Mouse (Mus musculus): ENCODE measurements at regions not wholly inside any gene's neighbourhood (a gene's known extent, or its start where the extent isn't known, plus 50 kb on each side); places are given as distances from the start of the nearest gene placed in this dataset.

- Histone ChIP-seq H3K27ac (ENCODE audit: insufficient read depth, low read length) (0 out of 2 replicates have a peak overlapping the region, but pooled peaks have one; percentile 24), H3K4me1 (ENCODE audit: control insufficient read depth, insufficient read depth, low read length) (peaks cover 18% of the 10 kb centered on the region), H3K4me3 (replicated peaks; ENCODE audit: insufficient read depth, low read depth, low read length) (no peak overlapping the region), H3K27me3 (ENCODE audit: control insufficient read depth, insufficient read depth, low read length) (no peaks in the 10 kb centered on the region)
- WGBS, result 37% methylated on average over 5 of the region's 5 CpGs
- DNase-seq, result peak; percentile 15 to 29
- TF ChIP-seq POLR2A (IDR thresholded peaks at IDR 0.05; ENCODE audit: borderline replicate concordance, insufficient read depth, low read length), result no peak
- no peak for TF ChIP-seq CTCF (IDR thresholded peaks at IDR 0.05; ENCODE audit: borderline replicate concordance, insufficient read depth, low read depth, low read length)
Measured at GRCm38 (mm10) chr3:21934731-21935271, 141.7 kb upstream of the Tbl1xr1 start.

GRCm38 (mm10) chr3:21935571-21936261 lies 140.7 kb upstream of the Tbl1xr1 start:
- H3K27me3 ChIP-seq (ENCODE audit: control insufficient read depth, insufficient read depth, low read length), result no peaks in the 10 kb centered on the region
- under 1% methylated on average over 24 of the region's 24 CpGs for WGBS
- TF ChIP-seq POLR2A (IDR thresholded peaks at IDR 0.05; ENCODE audit: borderline replicate concordance, insufficient read depth, low read length) (peak; percentile 45; the same call in 1 of the 2 replicates), CTCF (IDR thresholded peaks at IDR 0.05; ENCODE audit: borderline replicate concordance, insufficient read depth, low read depth, low read length) (no peak)

GRCm38 (mm10) chr3:21936262-21936603 lies 140.2 kb upstream of the Tbl1xr1 start:
- peak overlapping the region; percentile 46 for H3K4me3 ChIP-seq (replicated peaks; ENCODE audit: insufficient read depth, low read depth, low read length)
- H3K27ac ChIP-seq (ENCODE audit: insufficient read depth, low read length), result no peak overlapping the region
- TF ChIP-seq POLR2A (IDR thresholded peaks at IDR 0.05; ENCODE audit: borderline replicate concordance, insufficient read depth, low read length), result no peak
- no peak for TF ChIP-seq CTCF (IDR thresholded peaks at IDR 0.05; ENCODE audit: borderline replicate concordance, insufficient read depth, low read depth, low read length)
- WGBS, result 9% methylated on average over 8 of the region's 8 CpGs
- H3K4me1 ChIP-seq (ENCODE audit: control insufficient read depth, insufficient read depth, low read length), result peaks cover 18% of the 10 kb centered on the region
- H3K27me3 ChIP-seq (ENCODE audit: control insufficient read depth, insufficient read depth, low read length), result no peaks in the 10 kb centered on the region
- no peak for DNase-seq

More at GRCm38 (mm10) chr3:21935571-21936261, 140.7 kb upstream of the Tbl1xr1 start:
- peak; percentile 93 to 95 for DNase-seq
- peaks cover 18% of the 10 kb centered on the region for H3K4me1 ChIP-seq (ENCODE audit: control insufficient read depth, insufficient read depth, low read length)
- H3K4me3 ChIP-seq (replicated peaks; ENCODE audit: insufficient read depth, low read depth, low read length), result peak overlapping the region; percentile 46
- H3K27ac ChIP-seq (ENCODE audit: insufficient read depth, low read length), result peak overlapping the region; percentile 70

GRCm38 (mm10) chr3:21936616-21937015 lies 139.8 kb upstream of the Tbl1xr1 start:
- 51% methylated on average over 8 of the region's 8 CpGs for WGBS
- no peaks in the 10 kb centered on the region for H3K27me3 ChIP-seq (ENCODE audit: control insufficient read depth, insufficient read depth, low read length)
- TF ChIP-seq CTCF (IDR thresholded peaks at IDR 0.05; ENCODE audit: borderline replicate concordance, insufficient read depth, low read depth, low read length), result no peak
- TF ChIP-seq POLR2A (IDR thresholded peaks at IDR 0.05; ENCODE audit: borderline replicate concordance, insufficient read depth, low read length), result no peak
- H3K4me1 ChIP-seq (ENCODE audit: control insufficient read depth, insufficient read depth, low read length), result peaks cover 18% of the 10 kb centered on the region
- DNase-seq, result no peak
- H3K4me3 ChIP-seq (replicated peaks; ENCODE audit: insufficient read depth, low read depth, low read length), result no peak overlapping the region
- H3K27ac ChIP-seq (ENCODE audit: insufficient read depth, low read length), result no peak overlapping the region

- Histone ChIP-seq H3K4me1 (ENCODE audit: control insufficient read depth, insufficient read depth, low read length) (peaks cover 18% of the 10 kb centered on the region), H3K27ac (ENCODE audit: insufficient read depth, low read length) (no peak overlapping the region), H3K27me3 (ENCODE audit: control insufficient read depth, insufficient read depth, low read length) (no peaks in the 10 kb centered on the region), H3K4me3 (replicated peaks; ENCODE audit: insufficient read depth, low read depth, low read length) (no peak overlapping the region)
- 65% methylated on average over 7 of the region's 7 CpGs for WGBS
- DNase-seq, result no peak
- TF ChIP-seq POLR2A (IDR thresholded peaks at IDR 0.05; ENCODE audit: borderline replicate concordance, insufficient read depth, low read length) (no peak), CTCF (IDR thresholded peaks at IDR 0.05; ENCODE audit: borderline replicate concordance, insufficient read depth, low read depth, low read length) (no peak)
Measured at GRCm38 (mm10) chr3:21937281-21938035, 139.0 kb upstream of the Tbl1xr1 start.

GRCm38 (mm10) chr3:21938071-21938848 lies 138.2 kb upstream of the Tbl1xr1 start:
- no peak overlapping the region for H3K27ac ChIP-seq (ENCODE audit: insufficient read depth, low read length)
- H3K4me1 ChIP-seq (ENCODE audit: control insufficient read depth, insufficient read depth, low read length), result peaks cover 18% of the 10 kb centered on the region
- no peak for TF ChIP-seq POLR2A (IDR thresholded peaks at IDR 0.05; ENCODE audit: borderline replicate concordance, insufficient read depth, low read length)
- no peak for TF ChIP-seq CTCF (IDR thresholded peaks at IDR 0.05; ENCODE audit: borderline replicate concordance, insufficient read depth, low read depth, low read length)
- DNase-seq, result peak; percentile 73 to 89
- H3K27me3 ChIP-seq (ENCODE audit: control insufficient read depth, insufficient read depth, low read length), result no peaks in the 10 kb centered on the region
- no peak overlapping the region for H3K4me3 ChIP-seq (replicated peaks; ENCODE audit: insufficient read depth, low read depth, low read length)
- WGBS, result 28% methylated on average over 11 of the region's 11 CpGs

GRCm38 (mm10) chr3:21939738-21940137 lies 136.7 kb upstream of the Tbl1xr1 start:
- no peak overlapping the region for H3K27ac ChIP-seq (ENCODE audit: insufficient read depth, low read length)
- no peak for TF ChIP-seq POLR2A (IDR thresholded peaks at IDR 0.05; ENCODE audit: borderline replicate concordance, insufficient read depth, low read length)
- no peak for TF ChIP-seq CTCF (IDR thresholded peaks at IDR 0.05; ENCODE audit: borderline replicate concordance, insufficient read depth, low read depth, low read length)
- WGBS, result 97% methylated on average over 6 of the region's 6 CpGs
- H3K27me3 ChIP-seq (ENCODE audit: control insufficient read depth, insufficient read depth, low read length), result no peaks in the 10 kb centered on the region
- H3K4me1 ChIP-seq (ENCODE audit: control insufficient read depth, insufficient read depth, low read length), result peaks cover 18% of the 10 kb centered on the region
- no peak overlapping the region for H3K4me3 ChIP-seq (replicated peaks; ENCODE audit: insufficient read depth, low read depth, low read length)
- DNase-seq, result no peak
